Comparison of ENCODE assay signal across 26 mouse cellular contexts in genomic region chr17:71177949-71178348, GRCm38 (mm10). TPM values are rescaled to one million over a fixed set of nuclear protein-coding genes. Genes with fewer than 3 reads are reported as not detected.
DNase-seq lines count a peak whose midpoint lies in the region; ATAC-seq and TF ChIP-seq lines count a peak whose summit lies in the region.
"Had no signal": no experiment of that assay in that cellular context is flagged by ENCODE, and none has a peak within 500 bp of the region (broad histone marks: within the 10 kb centered on the region; RNA-seq: fewer than 3 reads in every experiment).

No protein-coding gene starts in this region.

- no peak for TF ChIP-seq CTCF in gastrocnemius, adult 2 months (IDR thresholded peaks at IDR 0.05)
- no peak for TF ChIP-seq CTCF in liver, adult 2 months (IDR thresholded peaks at IDR 0.05; ENCODE audit: low read depth, low read length)
- no peak for TF ChIP-seq CTCF in bone marrow, adult 2 months (IDR thresholded peaks at IDR 0.05; ENCODE audit: control insufficient read depth, insufficient read depth, low read length)

- ATAC-seq in liver, embryonic 11.5 days (replicated peaks; ENCODE audit: low FRiP score), result no peak
- ATAC-seq: forebrain, postnatal 0 days; hindbrain, embryonic 16.5 days; midbrain, embryonic 15.5 days; Patski had no signal

- H3K4me3 ChIP-seq in gastrocnemius, adult 2 months, result no peak overlapping the region
- 0 out of 2 replicates have a peak overlapping the region, but pooled peaks have one; percentile 1 for H3K4me3 ChIP-seq in liver, adult 2 months (ENCODE audit: insufficient read depth, low read depth, low read length)
- no peak overlapping the region for H3K4me3 ChIP-seq in liver, embryonic 11.5 days (ENCODE audit: low read depth, low read length)
- H3K4me3 ChIP-seq in bone marrow, adult 2 months (replicated peaks; ENCODE audit: control insufficient read depth, low read depth, low read length), result peak overlapping the region; percentile 38
- peak overlapping the region; percentile 22; the same call in 1 of the 2 replicates for H3K4me3 ChIP-seq in macrophage (ENCODE audit: inconsistent target)
- H3K4me3 ChIP-seq: erythroblast, embryonic 14.5 days; heart, embryonic 13.5 days; limb, embryonic 12.5 days; liver, embryonic 15.5 days; lung, embryonic 15.5 days; midbrain, embryonic 15.5 days; neural tube, embryonic 15.5 days; stomach, embryonic 15.5 days had no signal

- DNase-seq in gastrocnemius, adult 2 months, result no peak
- no peak for DNase-seq in gastrocnemius, adult 18-20 months (ENCODE audit: low spot score)
- DNase-seq in liver, adult 2 months (ENCODE audit: extremely low read depth, low read depth, low spot score), result no peak
- no peak for DNase-seq in liver, embryonic 11.5 days (ENCODE audit: low spot score)
- DNase-seq in cerebellum, adult 9-10 months, result no peak
- DNase-seq: adrenal gland, postnatal 10 days; cerebellum, adult 18-20 months; cerebellum, postnatal 14 days; forebrain, postnatal 0 days; gastrocnemius, postnatal 25 days; kidney, adult 18-20 months; retina, postnatal 1 day; right cerebral cortex, postnatal 14 days had no signal

- H3K4me1 ChIP-seq in liver, adult 2 months (ENCODE audit: control insufficient read depth, insufficient read depth, low read length), result peaks cover 4% of the 10 kb centered on the region; the same call in 1 of the 2 replicates
- H3K4me1 ChIP-seq in liver, embryonic 11.5 days (replicated peaks; ENCODE audit: control insufficient read depth, insufficient read depth, low read length), result peaks cover 25% of the 10 kb centered on the region
- H3K4me1 ChIP-seq in bone marrow, adult 2 months (ENCODE audit: control insufficient read depth, insufficient read depth, low read length), result peaks cover 5% of the 10 kb centered on the region

- no peaks in the 10 kb centered on the region for H3K27me3 ChIP-seq in liver, adult 2 months (ENCODE audit: control insufficient read depth, insufficient read depth, low read length)
- no peaks in the 10 kb centered on the region for H3K27me3 ChIP-seq in liver, embryonic 11.5 days (replicated peaks; ENCODE audit: control insufficient read depth, insufficient read depth, low read length)
- H3K27me3 ChIP-seq: heart, embryonic 13.5 days; limb, embryonic 12.5 days; liver, embryonic 15.5 days; lung, embryonic 15.5 days; midbrain, embryonic 15.5 days; neural tube, embryonic 15.5 days; Patski; stomach, embryonic 15.5 days had no signal

- no peak overlapping the region for H3K4me2 ChIP-seq in liver, embryonic 11.5 days
- H3K4me2 ChIP-seq: limb, embryonic 12.5 days; lung, embryonic 15.5 days; midbrain, embryonic 15.5 days; neural tube, embryonic 15.5 days; stomach, embryonic 15.5 days had no signal

- TF ChIP-seq POLR2A in liver, adult 2 months (IDR thresholded peaks at IDR 0.05; ENCODE audit: extremely low read depth, insufficient read depth, low read length), result no peak
- TF ChIP-seq POLR2A in bone marrow, adult 2 months (IDR thresholded peaks at IDR 0.05; ENCODE audit: borderline replicate concordance, control insufficient read depth, low read depth, low read length), result no peak

- no peak overlapping the region for H3K9ac ChIP-seq in liver, adult 2 months (ENCODE audit: low read depth, low read length)
- H3K9ac ChIP-seq in liver, embryonic 11.5 days (ENCODE audit: low read depth, low read length), result no peak overlapping the region
- H3K9ac ChIP-seq: forebrain, postnatal 0 days; limb, embryonic 12.5 days; liver, embryonic 15.5 days; lung, embryonic 15.5 days; midbrain, embryonic 15.5 days; neural tube, embryonic 15.5 days; stomach, embryonic 15.5 days had no signal

- H3K79me2 ChIP-seq in liver, adult 2 months (ENCODE audit: control insufficient read depth, insufficient read depth, low read length), result no peaks in the 10 kb centered on the region
- H3K79me2 ChIP-seq in macrophage (ENCODE audit: inconsistent target), result no peaks in the 10 kb centered on the region

- peak overlapping the region; percentile 71 for H3K27ac ChIP-seq in gastrocnemius, adult 2 months
- no peak overlapping the region for H3K27ac ChIP-seq in liver, adult 2 months (replicated peaks; ENCODE audit: insufficient read depth, low read depth, low read length)
- no peak overlapping the region for H3K27ac ChIP-seq in liver, embryonic 11.5 days (ENCODE audit: low read depth, low read length)
- H3K27ac ChIP-seq in bone marrow, adult 2 months (ENCODE audit: control insufficient read depth, insufficient read depth, low read depth, low read length, poor library complexity), result no peak overlapping the region; the same call in 1 of the 2 replicates
- peak overlapping the region; percentile 91 for H3K27ac ChIP-seq in macrophage
- H3K27ac ChIP-seq: midbrain, embryonic 15.5 days; neural tube, embryonic 15.5 days had no signal

- no peaks in the 10 kb centered on the region for H3K36me3 ChIP-seq in liver, adult 2 months (ENCODE audit: control insufficient read depth, insufficient read depth, low read length)
- no peaks in the 10 kb centered on the region for H3K36me3 ChIP-seq in liver, embryonic 11.5 days (ENCODE audit: control insufficient read depth, insufficient read depth, low read length)
- no peaks in the 10 kb centered on the region for H3K36me3 ChIP-seq in macrophage (ENCODE audit: inconsistent target)
- H3K36me3 ChIP-seq: G1E; heart, embryonic 13.5 days; limb, embryonic 12.5 days; liver, embryonic 15.5 days; lung, embryonic 15.5 days; midbrain, embryonic 15.5 days; neural tube, embryonic 15.5 days; stomach, embryonic 15.5 days had no signal

- intact Hi-C loops in gastrocnemius, adult 2 months (cut with DNase I), result no loop called here

- WGBS in liver, adult 2 months, result 89% methylated on average over 2 of the region's 2 CpGs
- 59% methylated on average over 2 of the region's 2 CpGs for WGBS in liver, embryonic 11.5 days
- 62% methylated on average over 2 of the region's 2 CpGs for WGBS in bone marrow, adult 2 months
- WGBS in macrophage (ENCODE audit: missing documents), result 91% methylated on average over 2 of the region's 2 CpGs

- H3K9me3 ChIP-seq in liver, embryonic 11.5 days (ENCODE audit: control insufficient read depth, low read length), result no peaks in the 10 kb centered on the region
- H3K9me3 ChIP-seq: G1E; heart, embryonic 13.5 days; limb, embryonic 12.5 days; liver, embryonic 15.5 days; lung, embryonic 15.5 days; midbrain, embryonic 15.5 days; neural tube, embryonic 15.5 days; stomach, embryonic 15.5 days had no signal

RNA-seq across cellular contexts. Expression of gene Lpin2, which starts 4.4 kb away (rescaled TPM):
- total RNA-seq in gastrocnemius, adult 2 months (2021), result 1 to 10 TPM; 5.3 to 5.6 TPM
- total RNA-seq in gastrocnemius, adult 18-20 months (2021), result 1 to 10 TPM; 3.0 to 6.3 TPM
- total RNA-seq in liver, adult 2 months (2014; rRNA removed), result 314 and 342 TPM in 2 replicates
- 22.4 and 24.9 TPM in 2 replicates for polyA plus RNA-seq in liver, adult 2 months (2012; rRNA removed)
- polyA plus RNA-seq in liver, embryonic 11.5 days (2014; fragmentation: Nextera tagmentation; extraction: Ambion mirVana), result 37.7 and 37.9 TPM in 2 replicates
- polyA plus RNA-seq in bone marrow, adult 2 months (2011; ENCODE audit: insufficient read depth, insufficient read length, low replicate concordance, missing spikeins), result 38.3 and 70.4 TPM in 2 replicates
- total RNA-seq in macrophage (2018; cell fraction: chromatin; rRNA removed), result 1,000 to 10,000 TPM in 5 of 26 experiments, 100 to 1,000 TPM in 21; 253 to 2,419 (median 417) TPM
- total RNA-seq in macrophage (2018; cell fraction: cytosol; rRNA removed), result 100 to 1,000 TPM in 4 of 26 experiments, 10 to 100 TPM in 22; 34.6 to 197 (median 49.3) TPM
- total RNA-seq in macrophage (2018; cell fraction: nucleus; rRNA removed), result 100 to 1,000 TPM; 124 to 913 (median 217) TPM
- 40.1 to 42.3 TPM (median 40.3 TPM) in 3 replicates for polyA plus RNA-seq in macrophage (2018)

Comparison
In these comparisons a context has a peak if more than half of its experiments do, and no peak if none do; other contexts are left out.
1. H3K4me3 ChIP-seq: peak in liver, adult 2 months (single experiment), bone marrow, adult 2 months (single experiment) and macrophage (single experiment); none in gastrocnemius, adult 2 months (single experiment) and liver, embryonic 11.5 days (single experiment).
2. H3K27ac ChIP-seq: peak in gastrocnemius, adult 2 months (single experiment) and macrophage (single experiment); none in liver, adult 2 months (single experiment), liver, embryonic 11.5 days (single experiment) and bone marrow, adult 2 months (single experiment).